Mouse (Mus musculus) frontal cortex, adult 2 months (tissue): ENCODE data around the gene Rapgef6. TPM values are rescaled to one million over a fixed set of nuclear protein-coding genes. Genes with fewer than 3 reads are reported as not detected.

Experiments
- DNase-seq, 2 experiments: peaks; one replicate each; pipeline ENCODE4 v3.0.0; 2022; ENCODE audit warnings: low spot score in 1 of 2; ENCODE audit errors: extremely low spot score in 1 of 2
- polyA plus RNA-seq: library from polyadenylated mRNA; depleted of rRNA; stranded (reverse); fragments of >200 nt; gene quantifications from 2 replicates; pipeline ENCODE4 v1.2.3, GENCODE M21; 2012; rRNA removed

Rapgef6 gene
- polyA plus RNA-seq = 17.5 and 21.4 TPM in 2 replicates

- DNase-seq = peak; percentile 97 to 99
Measured at GRCm38 (mm10) chr11:54522529-54523430, at the start of gene Rapgef6. Gene Rapgef6 (plus strand): TSS chr11:54522847.

DNA sequence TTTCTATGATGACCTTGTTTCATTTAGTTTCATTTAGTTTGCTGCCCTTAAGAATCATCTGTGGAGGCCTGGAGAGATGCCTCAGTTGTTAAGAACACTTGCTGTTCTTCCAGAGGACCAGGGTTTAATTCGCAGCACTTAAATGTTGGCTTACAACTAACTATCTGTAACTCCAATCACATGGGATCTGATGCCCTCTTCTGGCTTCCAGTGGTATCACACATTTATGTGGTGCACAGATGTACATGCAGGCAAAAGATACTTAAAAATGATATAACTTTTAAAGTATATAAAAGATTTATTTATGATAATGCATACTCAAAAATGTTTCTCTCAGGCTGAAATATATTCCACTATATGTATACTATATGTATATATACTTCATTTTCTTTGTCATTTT lies 44.2 kb upstream of the Rapgef6 start:
- no peak for DNase-seq

DNA sequence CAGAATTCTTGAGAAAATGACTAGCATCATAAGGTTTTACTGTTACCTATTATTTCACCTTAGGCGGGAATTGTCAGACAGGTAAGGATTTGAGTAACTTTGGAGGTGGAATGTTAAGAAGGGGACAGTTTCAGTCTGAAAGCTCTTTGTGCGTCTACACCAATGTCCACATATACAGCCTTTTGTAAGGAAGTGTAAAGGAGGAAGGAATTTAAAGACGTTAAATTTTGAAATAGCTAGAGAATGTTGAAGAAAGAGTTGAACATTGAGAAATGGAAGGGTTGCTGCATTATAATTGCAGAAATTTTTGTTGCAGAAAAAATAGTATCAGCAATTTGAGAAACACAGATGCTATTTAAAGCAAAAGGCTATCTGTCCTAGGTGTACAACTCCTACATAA lies 36.6 kb upstream of the Rapgef6 start:
- DNase-seq = no peak

DNA sequence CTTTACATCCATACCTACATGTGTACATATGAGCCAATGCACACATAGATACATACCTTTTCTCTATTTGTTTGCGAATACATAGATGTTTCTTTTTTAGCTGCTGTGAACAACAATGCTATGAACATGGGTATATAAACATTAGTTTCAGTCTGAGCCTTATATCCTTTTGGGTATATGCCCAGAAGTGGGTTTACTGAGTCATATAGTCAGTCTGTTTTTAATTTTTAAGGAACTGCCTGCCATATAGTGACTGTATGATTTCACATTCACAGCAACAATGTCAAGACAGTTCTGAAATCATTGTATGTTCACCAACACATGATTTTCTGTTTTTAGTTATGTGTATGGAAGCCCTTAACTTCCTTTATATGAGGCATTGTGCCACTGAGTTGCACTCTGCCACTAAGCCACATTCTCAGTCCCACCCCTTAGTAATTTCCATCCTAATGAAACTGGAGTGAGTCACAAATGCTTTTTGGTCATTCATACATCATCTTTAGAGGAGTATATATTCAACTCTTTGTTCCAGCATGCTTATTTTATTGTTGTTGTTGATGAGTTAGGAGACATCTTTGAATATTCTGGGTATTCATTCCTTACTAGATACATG lies 30.6 kb upstream of the Rapgef6 start:
- no peak for DNase-seq

- peak in 1 of 2 experiments; percentile 13 for DNase-seq
Measured at GRCm38 (mm10) chr11:54492559-54492958, 30.1 kb upstream of the Rapgef6 start.

GRCm38 (mm10) chr11:54499838-54500237 lies 22.8 kb upstream of the Rapgef6 start:
- no peak for DNase-seq

DNA sequence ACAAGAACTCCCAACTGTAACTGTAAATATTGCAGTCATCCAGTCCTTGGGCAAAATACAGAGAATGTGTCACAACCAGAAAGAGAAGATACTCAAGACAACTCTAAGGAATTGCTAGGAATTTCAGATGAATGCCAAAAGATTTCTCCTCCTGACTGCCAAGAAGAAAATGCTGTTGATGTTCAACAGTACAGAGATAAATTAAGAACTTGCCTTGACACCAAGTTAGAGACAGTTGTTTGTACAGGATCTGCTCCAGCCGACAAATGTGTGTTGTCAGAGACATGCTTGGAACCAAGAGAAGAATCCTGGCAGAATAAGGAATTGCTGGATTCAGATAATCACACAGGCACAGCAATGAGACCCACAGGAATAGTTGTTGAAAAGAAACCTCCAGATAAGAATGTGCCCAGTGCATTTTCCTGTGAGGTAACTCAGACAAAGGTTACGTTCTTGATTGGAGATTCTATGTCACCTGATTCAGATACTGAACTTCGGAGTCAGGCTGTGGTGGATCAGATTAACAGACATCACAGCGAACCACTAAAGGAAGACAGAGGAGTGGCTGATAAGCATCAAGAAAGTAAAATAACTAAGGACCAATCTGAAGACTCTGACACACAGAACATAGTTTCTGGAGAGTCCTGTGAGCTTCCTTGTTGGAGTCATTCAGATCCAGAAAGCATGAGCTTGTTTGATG lies 20.0 kb upstream of the Rapgef6 start:
- peak in 1 of 2 experiments; percentile 37 for DNase-seq

- DNase-seq = no peak
Measured at GRCm38 (mm10) chr11:54513584-54513983, 9.1 kb upstream of the Rapgef6 start.

DNA sequence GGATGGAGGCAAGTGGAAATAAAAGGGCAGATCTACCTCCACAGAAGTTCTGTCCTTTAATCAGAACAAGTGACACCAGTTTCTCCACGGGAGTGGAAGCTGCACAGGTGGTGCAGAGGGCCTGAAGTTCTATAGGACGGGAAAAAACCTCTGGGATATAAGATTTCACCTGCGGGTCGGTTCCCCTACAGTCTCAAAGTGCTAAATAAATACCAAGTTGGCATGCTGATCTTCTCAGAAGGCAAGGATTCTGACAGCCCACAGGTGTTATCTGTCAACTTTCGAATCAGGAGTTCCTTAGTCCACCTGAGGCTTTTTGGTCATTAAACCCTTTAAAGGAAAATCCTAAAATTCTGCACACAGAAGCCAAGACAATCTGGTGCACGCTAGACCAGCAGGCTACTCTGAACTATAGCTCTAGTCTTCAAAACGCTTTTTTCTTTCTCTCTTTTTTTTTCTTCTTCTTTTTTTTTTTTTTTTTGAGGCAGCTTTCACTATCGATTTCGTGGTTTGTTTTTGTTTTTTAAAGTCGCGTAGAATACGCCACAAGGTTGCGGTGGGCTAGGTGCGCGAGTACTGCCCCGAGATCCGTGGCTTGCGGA lies 619 bp upstream of the Rapgef6 start:
- peak in 1 of 2 experiments; percentile 38 for DNase-seq

- no peak for DNase-seq
Measured at GRCm38 (mm10) chr11:54523431-54524001, 869 bp downstream of the Rapgef6 start.

GRCm38 (mm10) chr11:54528002-54528401 lies 5.4 kb downstream of the Rapgef6 start:
- DNase-seq = no peak

- DNase-seq = peak in 1 of 2 experiments; percentile 19
Measured at GRCm38 (mm10) chr11:54530391-54530790, 7.7 kb downstream of the Rapgef6 start.

DNA sequence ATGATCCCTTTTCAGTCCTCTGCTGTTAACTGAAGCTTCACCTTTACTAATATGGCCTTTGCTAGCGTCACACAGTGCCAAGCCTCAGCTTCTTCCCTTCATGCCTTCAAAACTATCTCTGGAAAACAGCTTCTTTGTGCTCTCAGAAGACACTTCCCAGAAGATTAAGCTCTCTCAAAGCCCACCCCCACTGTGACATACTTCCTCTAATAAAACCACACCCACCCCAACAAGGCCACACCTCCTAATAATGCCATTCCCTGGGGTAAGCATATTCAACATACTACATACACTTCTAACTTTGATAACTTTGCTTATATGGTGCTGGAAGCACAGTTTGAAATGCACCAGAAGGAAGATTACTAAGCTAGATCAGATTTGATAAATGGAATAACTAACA lies 8.3 kb downstream of the Rapgef6 start:
- no peak for DNase-seq

DNA sequence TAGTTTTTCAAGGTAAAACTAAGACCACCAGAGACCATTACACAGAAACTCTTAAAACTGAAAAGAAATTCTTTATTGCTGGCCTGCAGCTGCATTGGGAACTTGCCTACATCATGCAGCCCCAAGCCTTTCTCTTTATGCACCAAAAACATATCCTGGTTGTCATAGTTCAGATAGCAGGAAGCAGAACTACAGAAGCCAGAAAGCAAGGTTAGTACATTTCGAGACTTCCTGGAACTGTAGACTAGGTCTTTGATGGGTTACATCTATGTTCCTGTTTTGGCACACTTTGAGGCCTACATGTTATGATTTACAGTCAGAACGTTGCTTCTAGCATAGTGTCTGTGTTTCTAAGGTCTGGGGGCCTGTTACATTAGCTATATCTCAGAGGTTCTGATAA lies 11.2 kb downstream of the Rapgef6 start:
- DNase-seq = no peak

GRCm38 (mm10) chr11:54534871-54535270 lies 12.2 kb downstream of the Rapgef6 start:
- DNase-seq = peak; percentile 33 to 83

- DNase-seq = no peak
Measured at GRCm38 (mm10) chr11:54539031-54539430, 16.4 kb downstream of the Rapgef6 start.

- no peak for DNase-seq
Measured at GRCm38 (mm10) chr11:54539486-54539885, 16.8 kb downstream of the Rapgef6 start.

- DNase-seq = no peak
Measured at GRCm38 (mm10) chr11:54540328-54540727, 17.7 kb downstream of the Rapgef6 start.

GRCm38 (mm10) chr11:54542414-54542813 lies 19.8 kb downstream of the Rapgef6 start:
- no peak for DNase-seq

DNA sequence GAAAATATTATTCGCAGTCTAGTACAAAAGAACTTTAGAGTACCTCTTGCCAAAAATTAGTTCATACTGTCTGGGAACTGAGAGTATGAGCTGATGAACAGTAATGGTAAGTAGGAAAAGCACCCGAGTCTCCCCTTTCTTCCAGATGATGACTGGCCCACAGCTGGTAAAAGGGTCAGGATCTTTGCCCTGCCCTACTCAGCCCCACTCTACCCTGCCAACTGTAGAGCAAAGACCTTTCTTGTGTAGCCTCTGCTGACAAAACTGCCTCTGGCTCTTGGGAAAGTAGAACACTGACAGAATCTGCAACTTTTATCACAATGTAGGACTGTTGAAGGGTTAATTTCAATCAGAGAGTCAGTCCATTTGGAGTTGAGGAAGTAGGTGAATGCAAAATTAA lies 32.3 kb downstream of the Rapgef6 start:
- DNase-seq = no peak
